Mouse (Mus musculus) hindbrain, embryonic 11.5 days (tissue): ENCODE results near the gene Arl13b. TPM values are rescaled to one million over a fixed set of nuclear protein-coding genes. Genes with fewer than 3 reads are reported as not detected.

ENCODE experiments used
- ATAC-seq: fragments of 200-750 bp; cut with Nextera tagmentation; 2 replicates; pipeline ENCODE4 v1.8.0; 2017; ENCODE audit warnings: mild to moderate bottlenecking, moderate TSS enrichment, moderate library complexity; ENCODE audit not compliant: low FRiP score
- DNase-seq: peaks from one replicate; pipeline ENCODE4 v3.0.0-alpha.2; 2015; ENCODE audit warnings: low spot score
- H3K27ac ChIP-seq: fragments of 300-500 bp; sonication (generic); 2 replicates; pipeline ENCODE4 v1.5.1; 2014; ENCODE audit warnings: mild to moderate bottlenecking, low read depth, low read length
- H3K27me3 ChIP-seq: fragments of 300-500 bp; sonication (generic); 2 replicates; pipeline ENCODE4 v1.6.1; 2014; ENCODE audit warnings: mild to moderate bottlenecking, low read length, moderate library complexity, mixed read lengths; ENCODE audit not compliant: control insufficient read depth, insufficient read depth
- H3K36me3 ChIP-seq: fragments of 300-500 bp; sonication (generic); 2 replicates; pipeline ENCODE4 v1.6.1; 2014; ENCODE audit warnings: mild to moderate bottlenecking, low read length, moderate library complexity, mixed read lengths; ENCODE audit not compliant: control insufficient read depth, insufficient read depth
- H3K4me1 ChIP-seq: fragments of 300-500 bp; sonication (generic); replicated peaks from 2 replicates; pipeline ENCODE4 v1.6.1; 2014; ENCODE audit warnings: low read length, mixed read lengths; ENCODE audit not compliant: control insufficient read depth, insufficient read depth
- H3K4me2 ChIP-seq: fragments of 300-500 bp; sonication (generic); replicated peaks from 2 replicates; pipeline ENCODE4 v1.6.1; 2014; ENCODE audit warnings: mild to moderate bottlenecking, low read depth, low read length
- H3K4me3 ChIP-seq: fragments of 300-500 bp; sonication (generic); 2 replicates; pipeline ENCODE4 v1.5.1; 2014; ENCODE audit warnings: low read depth, low read length
- H3K9ac ChIP-seq: fragments of 300-500 bp; sonication (generic); 2 replicates; pipeline ENCODE4 v1.6.1; 2014; ENCODE audit warnings: low read depth, low read length
- H3K9me3 ChIP-seq: fragments of 300-500 bp; sonication (generic); 2 replicates; pipeline ENCODE4 v1.6.1; 2016; ENCODE audit warnings: low read length; ENCODE audit not compliant: control insufficient read depth
- WGBS: fragments of 180-500 bp; shearing (Covaris S2); extraction: QIAGEN DNeasy Blood & Tissue Kit; methylation state at CpG from one replicate; pipeline ENCODE4 v1.1.7; 2014; 5-methylcytosine and 5-hydroxymethylcytosine counted together
- polyA plus RNA-seq: library from polyadenylated mRNA; unstranded; fragments of >200 nt; fragmentation: Nextera tagmentation; extraction: Ambion mirVana; gene quantifications from 2 replicates; pipeline ENCODE4 v1.2.1, GENCODE M21; 2014

Arl13b gene
- polyA plus RNA-seq, 1 experiment from 2014 or later, result 19.8 TPM

DNA sequence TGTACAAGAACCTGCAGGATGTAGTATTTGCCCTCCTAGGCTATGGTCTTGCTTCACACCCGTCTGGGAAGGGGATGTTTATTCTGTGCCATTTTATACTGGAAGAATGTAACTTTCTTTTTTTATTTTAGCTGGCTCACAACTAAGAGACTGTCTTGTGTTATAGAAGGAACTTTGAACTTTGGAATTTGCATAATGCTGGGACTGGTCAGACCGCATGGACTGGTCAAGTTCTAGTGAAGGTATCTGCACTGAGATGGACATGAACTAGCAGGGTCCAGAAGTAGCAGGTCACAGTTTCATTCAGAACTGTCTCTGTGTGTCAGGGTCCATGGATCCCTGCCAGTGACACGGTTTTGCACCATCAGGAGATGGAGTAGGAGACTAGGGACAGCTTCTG lies 47.0 kb downstream of the Arl13b start:
- 82% methylated on average over 3 of the region's 3 CpGs for WGBS
- DNase-seq, result no peak
- ATAC-seq, result no peak
- Histone ChIP-seq H3K4me3 (no peak overlapping the region), H3K9ac (no peak overlapping the region), H3K27me3 (no peaks in the 10 kb centered on the region), H3K9me3 (no peaks in the 10 kb centered on the region), H3K36me3 (no peaks in the 10 kb centered on the region), H3K4me1 (no peaks in the 10 kb centered on the region), H3K27ac (no peak overlapping the region), H3K4me2 (no peak overlapping the region)

DNA sequence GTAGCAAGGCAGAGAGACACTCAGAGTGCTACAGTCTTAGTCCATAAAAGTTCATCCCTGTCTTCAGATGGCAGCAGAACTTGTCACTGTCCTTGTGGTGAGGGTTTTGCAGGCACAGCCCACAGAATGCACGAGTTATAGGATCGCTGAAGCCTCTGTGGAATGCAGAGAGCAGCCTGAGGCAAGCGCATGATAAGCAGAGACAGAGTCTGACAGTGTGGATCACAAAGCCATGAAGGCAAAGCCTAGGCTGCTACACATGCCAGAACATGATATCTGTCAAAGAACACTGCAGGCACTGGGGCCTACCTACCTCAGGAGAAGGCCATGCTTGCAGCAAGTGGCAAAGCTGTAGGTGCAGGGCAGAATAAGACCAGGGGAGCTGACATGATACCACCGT lies 47.4 kb downstream of the Arl13b start:
- H3K27me3 ChIP-seq, result no peaks in the 10 kb centered on the region
- DNase-seq (no peak), ATAC-seq (no peak)
- no peak overlapping the region for H3K4me3 ChIP-seq
- H3K9ac ChIP-seq, result no peak overlapping the region
- H3K4me2 ChIP-seq, result no peak overlapping the region
- 88% methylated on average over 4 of the region's 4 CpGs for WGBS
- no peaks in the 10 kb centered on the region for H3K36me3 ChIP-seq
- H3K9me3 ChIP-seq, result no peaks in the 10 kb centered on the region
- H3K4me1 ChIP-seq, result no peaks in the 10 kb centered on the region
- no peak overlapping the region for H3K27ac ChIP-seq

DNA sequence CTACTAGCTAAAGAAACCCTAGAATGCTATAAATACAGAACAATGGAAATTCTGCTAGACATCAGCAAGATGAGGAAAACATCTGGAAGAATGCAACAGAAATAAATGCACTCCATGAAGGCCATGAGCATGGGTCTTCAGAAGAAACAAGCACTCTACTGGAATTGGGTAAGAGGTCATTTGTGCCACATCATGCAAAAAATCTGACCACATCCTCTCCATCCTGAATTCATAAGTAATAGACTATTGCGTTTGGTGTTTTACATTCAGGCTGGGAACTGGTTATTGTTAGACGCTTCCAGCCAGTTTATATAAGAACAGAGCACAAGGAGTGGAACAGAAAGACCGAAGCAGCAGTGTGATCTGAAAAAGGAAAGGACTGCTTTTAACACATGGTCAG lies 48.0 kb downstream of the Arl13b start:
- H3K9ac ChIP-seq, result no peak overlapping the region
- ATAC-seq, result no peak
- no peaks in the 10 kb centered on the region for H3K9me3 ChIP-seq
- 91% methylated on average over 3 of the region's 3 CpGs for WGBS
- no peaks in the 10 kb centered on the region for H3K36me3 ChIP-seq
- H3K27ac ChIP-seq, result no peak overlapping the region
- H3K4me1 ChIP-seq, result no peaks in the 10 kb centered on the region
- no peak overlapping the region for H3K4me3 ChIP-seq
- no peak overlapping the region for H3K4me2 ChIP-seq
- DNase-seq, result no peak
- no peaks in the 10 kb centered on the region for H3K27me3 ChIP-seq

DNA sequence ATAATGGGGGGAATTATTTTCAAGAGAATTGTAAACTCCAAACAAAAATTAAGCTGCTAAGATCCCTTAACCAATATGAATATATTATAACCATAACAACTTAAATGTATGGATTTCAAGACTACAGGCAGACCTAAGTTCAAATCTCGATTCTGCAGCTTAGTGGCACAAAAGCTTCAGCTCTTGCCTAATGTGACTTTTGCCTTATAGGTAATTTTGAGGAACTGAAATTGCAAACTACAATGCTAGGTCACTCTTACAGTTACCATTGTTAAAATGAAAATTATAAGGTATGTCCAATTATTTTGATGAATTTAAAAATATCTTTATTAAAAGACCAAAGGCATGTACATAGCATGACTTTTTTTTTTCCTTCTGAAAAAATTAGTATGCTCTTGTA lies 50.2 kb downstream of the Arl13b start:
- ATAC-seq (no peak), DNase-seq (no peak)
- H3K9me3 ChIP-seq, result no peaks in the 10 kb centered on the region
- 89% methylated on average over 1 of the region's 1 CpGs for WGBS
- H3K9ac ChIP-seq, result no peak overlapping the region
- H3K27me3 ChIP-seq, result no peaks in the 10 kb centered on the region
- no peaks in the 10 kb centered on the region for H3K36me3 ChIP-seq
- H3K4me3 ChIP-seq, result no peak overlapping the region
- H3K27ac ChIP-seq, result no peak overlapping the region
- H3K4me2 ChIP-seq, result no peak overlapping the region
- H3K4me1 ChIP-seq, result no peaks in the 10 kb centered on the region

GRCm38 (mm10) chr16:62786621-62787331 lies 60.1 kb downstream of the Arl13b start, which contains the start of gene Nsun3:
Nsun3 (minus strand) TSS chr16:62786818.
- H3K9ac ChIP-seq, result peak within 1 kb of the TSS; percentile 73
- 3% methylated on average over 41 of the region's 41 CpGs for WGBS
- ATAC-seq, result peak; percentile 96
- H3K9me3 ChIP-seq, result no peaks in the 10 kb centered on the region
- H3K4me1 ChIP-seq, result peaks cover 3% of the 10 kb centered on the region; the same call in 1 of the 2 replicates
- H3K4me3 ChIP-seq, result peak within 1 kb of the TSS; percentile 51
- no peaks in the 10 kb centered on the region for H3K36me3 ChIP-seq
- peak; percentile 96 for DNase-seq
- peak within 1 kb of the TSS; percentile 71 for H3K27ac ChIP-seq
- no peaks in the 10 kb centered on the region for H3K27me3 ChIP-seq
- H3K4me2 ChIP-seq, result peak within 1 kb of the TSS; percentile 40

GRCm38 (mm10) chr16:62782229-62782628 lies 64.6 kb downstream of the Arl13b start:
- DNase-seq, result peak; percentile 26
- Histone ChIP-seq H3K27me3 (no peaks in the 10 kb centered on the region), H3K9me3 (no peaks in the 10 kb centered on the region), H3K36me3 (no peaks in the 10 kb centered on the region), H3K4me1 (peaks cover 3% of the 10 kb centered on the region; the same call in 1 of the 2 replicates), H3K27ac (no peak overlapping the region), H3K9ac (no peak overlapping the region), H3K4me2 (no peak overlapping the region), H3K4me3 (no peak overlapping the region)
- no peak for ATAC-seq
- WGBS, result 77% methylated on average over 5 of the region's 5 CpGs

DNA sequence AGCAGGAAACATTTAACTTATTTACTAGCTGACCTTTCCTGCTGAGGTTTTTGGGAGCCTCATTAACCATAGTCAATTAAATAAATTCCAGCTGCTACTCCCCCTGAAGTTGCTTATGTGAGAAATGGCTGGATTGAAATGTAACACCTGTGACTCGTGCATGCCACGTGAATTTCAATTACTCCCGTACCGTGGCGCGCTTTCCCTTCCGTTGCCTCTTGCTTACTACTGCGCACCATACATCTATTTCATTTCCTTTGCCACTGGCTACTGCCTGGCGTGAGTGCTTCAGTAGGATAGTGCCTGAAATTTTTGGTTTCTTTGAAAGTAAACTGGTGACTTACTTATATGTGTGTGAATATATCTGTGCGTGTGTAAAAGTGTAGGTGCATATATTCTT lies 68.6 kb downstream of the Arl13b start:
- no peaks in the 10 kb centered on the region for H3K36me3 ChIP-seq
- no peak overlapping the region for H3K4me3 ChIP-seq
- no peaks in the 10 kb centered on the region for H3K9me3 ChIP-seq
- ATAC-seq (no peak), DNase-seq (no peak)
- WGBS, result 77% methylated on average over 10 of the region's 10 CpGs
- no peak overlapping the region for H3K27ac ChIP-seq
- H3K4me2 ChIP-seq, result no peak overlapping the region
- no peak overlapping the region for H3K9ac ChIP-seq
- no peaks in the 10 kb centered on the region for H3K4me1 ChIP-seq
- no peaks in the 10 kb centered on the region for H3K27me3 ChIP-seq

GRCm38 (mm10) chr16:62776034-62776433 lies 70.8 kb downstream of the Arl13b start:
- Histone ChIP-seq H3K27me3 (no peaks in the 10 kb centered on the region), H3K36me3 (no peaks in the 10 kb centered on the region), H3K4me1 (no peaks in the 10 kb centered on the region), H3K4me3 (no peak overlapping the region), H3K9ac (no peak overlapping the region), H3K27ac (no peak overlapping the region), H3K4me2 (no peak overlapping the region), H3K9me3 (no peaks in the 10 kb centered on the region)
- WGBS, result 86% methylated on average over 11 of the region's 11 CpGs
- no peak for ATAC-seq
- no peak for DNase-seq

- no peaks in the 10 kb centered on the region for H3K4me1 ChIP-seq
- no peak overlapping the region for H3K4me2 ChIP-seq
- no peaks in the 10 kb centered on the region for H3K27me3 ChIP-seq
- ATAC-seq, result no peak
- no peaks in the 10 kb centered on the region for H3K36me3 ChIP-seq
- no peaks in the 10 kb centered on the region for H3K9me3 ChIP-seq
- H3K9ac ChIP-seq, result no peak overlapping the region
- 84% methylated on average over 4 of the region's 4 CpGs for WGBS
- no peak overlapping the region for H3K27ac ChIP-seq
- no peak for DNase-seq
- H3K4me3 ChIP-seq, result no peak overlapping the region
Observed at GRCm38 (mm10) chr16:62773462-62773861, 73.4 kb downstream of the Arl13b start.
